Mouse (Mus musculus) hindbrain, embryonic 14.5 days (tissue): Measurements from ENCODE around the gene Bahcc1. TPM values are rescaled to one million over a fixed set of nuclear protein-coding genes. Genes with fewer than 3 reads are reported as not detected.

Experiments used
- ATAC-seq: fragments of 200-750 bp; cut with Nextera tagmentation; 2 replicates; pipeline ENCODE4 v1.8.0; 2017; ENCODE audit warnings: moderate number of reproducible peaks, mild to moderate bottlenecking, moderate TSS enrichment, moderate library complexity; ENCODE audit not compliant: low FRiP score
- DNase-seq: peaks from one replicate; pipeline ENCODE4 v3.0.0-alpha.2; 2015; ENCODE audit warnings: low spot score
- H3K27ac ChIP-seq: fragments of 300-500 bp; sonication (generic); 2 replicates; pipeline ENCODE4 v1.5.1; 2014; ENCODE audit warnings: mild to moderate bottlenecking, moderate library complexity
- H3K27me3 ChIP-seq: fragments of 300-500 bp; sonication (generic); 2 replicates; pipeline ENCODE4 v1.6.1; 2014; ENCODE audit warnings: mild to moderate bottlenecking, low read length, mixed read lengths; ENCODE audit not compliant: control insufficient read depth, insufficient read depth
- H3K36me3 ChIP-seq: fragments of 300-500 bp; sonication (generic); replicated peaks from 2 replicates; pipeline ENCODE4 v1.6.1; 2014; ENCODE audit not compliant: control insufficient read depth, insufficient read depth
- H3K4me1 ChIP-seq: fragments of 300-500 bp; sonication (generic); replicated peaks from 2 replicates; pipeline ENCODE4 v1.6.1; 2014; ENCODE audit warnings: antibody characterized with exemption, low read length, mixed read lengths; ENCODE audit not compliant: control insufficient read depth, insufficient read depth
- H3K4me2 ChIP-seq: fragments of 300-500 bp; sonication (generic); replicated peaks from 2 replicates; pipeline ENCODE4 v1.6.1; 2014; ENCODE audit warnings: mild to moderate bottlenecking, moderate library complexity
- H3K4me3 ChIP-seq: fragments of 300-500 bp; sonication (generic); replicated peaks from 2 replicates; pipeline ENCODE4 v1.5.1; 2014; ENCODE audit warnings: mild to moderate bottlenecking, low read length
- H3K9ac ChIP-seq: fragments of 300-500 bp; sonication (generic); 2 replicates; pipeline ENCODE4 v1.6.1; 2014
- H3K9me3 ChIP-seq: fragments of 300-500 bp; sonication (generic); 2 replicates; pipeline ENCODE4 v1.6.1; 2016; ENCODE audit warnings: low read length; ENCODE audit not compliant: control insufficient read depth
- WGBS: fragments of 180-500 bp; shearing (Covaris S2); extraction: QIAGEN DNeasy Blood & Tissue Kit; methylation state at CpG from one replicate; pipeline ENCODE4 v1.1.7; 2014; 5-methylcytosine and 5-hydroxymethylcytosine counted together
- polyA plus RNA-seq: library from polyadenylated mRNA; unstranded; fragments of >200 nt; fragmentation: Nextera tagmentation; extraction: Ambion mirVana; gene quantifications from 2 replicates; pipeline ENCODE4 v1.2.1, GENCODE M21; 2014

Gene Bahcc1
- polyA plus RNA-seq, 1 experiment from 2014 or later: 16.3 TPM

DNA sequence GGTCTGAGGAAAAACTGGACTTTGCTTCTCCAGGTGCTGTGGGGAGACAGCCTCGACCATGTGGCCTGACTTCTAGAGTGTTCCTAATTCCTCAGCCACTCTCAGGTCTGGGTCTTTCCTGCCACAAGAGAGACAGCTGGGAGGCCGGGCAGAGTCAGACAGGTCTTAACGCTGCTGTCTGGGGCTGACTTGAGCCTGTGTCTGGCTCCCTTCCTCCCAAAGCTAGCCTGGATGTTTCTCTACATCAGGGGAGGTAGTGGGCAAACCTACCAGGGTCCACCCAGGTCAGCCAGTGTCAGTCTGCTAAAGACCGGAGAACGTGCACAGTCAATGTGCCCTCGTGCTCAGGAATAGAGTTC, 19.2 kb downstream of the Bahcc1 start:
- ATAC-seq: no peak
- DNase-seq: no peak
- Histone ChIP-seq H3K9ac (no peak overlapping the region), H3K4me3 (no peak overlapping the region), H3K4me1 (peaks cover 62% of the 10 kb centered on the region), H3K27me3 (no peaks in the 10 kb centered on the region), H3K9me3 (no peaks in the 10 kb centered on the region), H3K4me2 (no peak overlapping the region), H3K36me3 (no peaks in the 10 kb centered on the region), H3K27ac (no peak overlapping the region)
- 50% methylated on average over 6 of the region's 6 CpGs for WGBS

GRCm38 (mm10) chr11:120252398-120252797, 19.7 kb downstream of the Bahcc1 start:
- no peak overlapping the region for H3K9ac ChIP-seq
- no peaks in the 10 kb centered on the region for H3K27me3 ChIP-seq
- H3K9me3 ChIP-seq: no peaks in the 10 kb centered on the region
- no peak for DNase-seq
- H3K27ac ChIP-seq: no peak overlapping the region
- H3K36me3 ChIP-seq: no peaks in the 10 kb centered on the region
- no peak for ATAC-seq
- no peak overlapping the region for H3K4me2 ChIP-seq
- no peak overlapping the region for H3K4me3 ChIP-seq
- whole genome bisulfite sequencing: 30% methylated on average over 5 of the region's 5 CpGs
- H3K4me1 ChIP-seq: peaks cover 66% of the 10 kb centered on the region

DNA sequence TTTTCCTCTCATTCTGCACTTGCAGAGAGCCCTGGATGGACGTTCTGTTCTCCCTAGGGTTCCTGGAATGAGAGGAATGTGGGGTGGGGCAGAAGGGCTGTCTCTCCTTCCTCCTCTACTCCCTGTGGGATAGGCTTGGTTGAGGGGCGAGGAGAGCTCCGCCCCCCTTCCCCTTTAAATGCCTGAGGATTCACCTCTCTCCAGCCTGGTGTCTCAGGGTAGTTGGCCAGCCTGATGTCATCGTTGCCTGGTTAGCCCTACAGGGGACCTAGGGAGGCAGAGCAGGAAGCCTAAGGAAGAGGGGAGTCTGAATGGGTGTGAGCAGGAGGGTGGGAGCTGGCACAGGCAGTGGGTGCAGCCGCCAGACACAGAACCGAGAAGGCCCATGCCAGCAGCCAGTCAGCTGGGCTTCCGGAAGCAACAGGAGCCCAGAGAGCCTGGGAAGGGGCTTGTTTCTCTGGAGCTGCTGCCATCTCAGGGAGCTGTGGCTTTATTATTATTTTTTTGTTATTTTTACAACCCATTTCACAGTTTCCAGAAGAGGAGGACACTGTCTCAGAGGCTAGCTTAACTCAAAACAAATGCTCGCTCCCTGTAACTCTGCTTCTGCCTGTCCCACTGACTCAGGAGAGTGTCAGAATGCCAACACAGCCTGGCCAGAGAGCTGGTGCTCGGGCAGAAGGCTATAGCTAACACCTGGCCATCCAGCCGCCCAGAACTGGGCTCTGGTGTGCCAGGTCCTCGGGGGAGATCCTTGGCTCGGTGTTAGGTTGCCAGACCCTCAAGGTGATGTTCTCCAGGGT, 20.3 kb downstream of the Bahcc1 start:
- no peaks in the 10 kb centered on the region for H3K9me3 ChIP-seq
- H3K27me3 ChIP-seq: no peaks in the 10 kb centered on the region
- H3K4me1 ChIP-seq: peaks cover 70% of the 10 kb centered on the region
- no peak overlapping the region for H3K4me3 ChIP-seq
- DNase-seq: no peak
- ATAC-seq: no peak
- 52% methylated on average over 12 of the region's 12 CpGs for WGBS
- no peak overlapping the region for H3K4me2 ChIP-seq
- H3K9ac ChIP-seq: no peak overlapping the region
- 0 out of 2 replicates have a peak overlapping the region, but pooled peaks have one; percentile 17 for H3K27ac ChIP-seq
- no peaks in the 10 kb centered on the region for H3K36me3 ChIP-seq

- H3K4me3 ChIP-seq: no peak overlapping the region
- no peaks in the 10 kb centered on the region for H3K9me3 ChIP-seq
- H3K4me1 ChIP-seq: peaks cover 67% of the 10 kb centered on the region
- H3K36me3 ChIP-seq: no peaks in the 10 kb centered on the region
- H3K9ac ChIP-seq: no peak overlapping the region
- H3K27me3 ChIP-seq: no peaks in the 10 kb centered on the region
- H3K27ac ChIP-seq: 0 out of 2 replicates have a peak overlapping the region, but pooled peaks have one; percentile 17
- ATAC-seq (no peak), DNase-seq (no peak)
- no peak overlapping the region for H3K4me2 ChIP-seq
- 82% methylated on average over 13 of the region's 13 CpGs for WGBS
Measured at GRCm38 (mm10) chr11:120253646-120254315, 21.0 kb downstream of the Bahcc1 start.

- no peak for DNase-seq
- Histone ChIP-seq H3K9me3 (no peaks in the 10 kb centered on the region), H3K9ac (0 out of 2 replicates have a peak overlapping the region, but pooled peaks have one; percentile 17), H3K4me3 (no peak overlapping the region), H3K27ac (0 out of 2 replicates have a peak overlapping the region, but pooled peaks have one; percentile 20), H3K27me3 (no peaks in the 10 kb centered on the region), H3K4me2 (no peak overlapping the region), H3K36me3 (no peaks in the 10 kb centered on the region), H3K4me1 (peaks cover 71% of the 10 kb centered on the region)
- WGBS: 47% methylated on average over 11 of the region's 11 CpGs
- no peak for ATAC-seq
Measured at GRCm38 (mm10) chr11:120254420-120254819, 21.7 kb downstream of the Bahcc1 start.

GRCm38 (mm10) chr11:120255038-120255437, 22.3 kb downstream of the Bahcc1 start:
- Histone ChIP-seq H3K9ac (0 out of 2 replicates have a peak overlapping the region, but pooled peaks have one; percentile 17), H3K27me3 (no peaks in the 10 kb centered on the region), H3K4me2 (no peak overlapping the region), H3K4me1 (peaks cover 75% of the 10 kb centered on the region), H3K27ac (no peak overlapping the region), H3K4me3 (no peak overlapping the region), H3K9me3 (no peaks in the 10 kb centered on the region), H3K36me3 (no peaks in the 10 kb centered on the region)
- ATAC-seq (no peak), DNase-seq (no peak)
- WGBS: 58% methylated on average over 6 of the region's 6 CpGs

DNA sequence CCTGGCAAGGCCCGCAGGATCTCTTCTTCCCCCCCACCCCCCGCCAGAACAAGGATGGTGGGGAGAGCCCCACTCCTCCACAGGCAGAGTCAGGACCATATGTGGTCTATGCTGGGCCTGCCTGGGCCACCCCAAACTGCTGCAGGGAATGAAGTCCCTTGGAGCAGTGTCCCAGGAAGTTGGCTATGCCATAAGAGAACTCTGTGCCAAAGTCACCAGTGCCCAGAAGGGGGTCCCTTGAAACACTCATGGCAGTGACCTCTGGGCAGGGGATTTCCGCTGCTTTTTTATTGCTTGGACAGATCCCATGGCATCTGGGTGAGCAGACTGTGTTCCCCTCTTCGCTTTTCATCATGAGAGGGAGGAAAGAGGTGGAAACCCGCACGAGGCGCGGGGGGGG, 22.8 kb downstream of the Bahcc1 start:
- no peak for DNase-seq
- no peaks in the 10 kb centered on the region for H3K36me3 ChIP-seq
- no peak for ATAC-seq
- no peak overlapping the region for H3K4me2 ChIP-seq
- H3K9ac ChIP-seq: no peak overlapping the region
- H3K9me3 ChIP-seq: no peaks in the 10 kb centered on the region
- peaks cover 74% of the 10 kb centered on the region for H3K4me1 ChIP-seq
- no peaks in the 10 kb centered on the region for H3K27me3 ChIP-seq
- no peak overlapping the region for H3K27ac ChIP-seq
- H3K4me3 ChIP-seq: no peak overlapping the region
- WGBS: 63% methylated on average over 8 of the region's 8 CpGs

- no peak overlapping the region for H3K4me3 ChIP-seq
- no peaks in the 10 kb centered on the region for H3K27me3 ChIP-seq
- WGBS: 58% methylated on average over 5 of the region's 5 CpGs
- no peak overlapping the region for H3K4me2 ChIP-seq
- H3K4me1 ChIP-seq: peaks cover 78% of the 10 kb centered on the region
- H3K9ac ChIP-seq: no peak overlapping the region
- H3K27ac ChIP-seq: no peak overlapping the region
- no peak for ATAC-seq
- no peaks in the 10 kb centered on the region for H3K9me3 ChIP-seq
- no peak for DNase-seq
- no peaks in the 10 kb centered on the region for H3K36me3 ChIP-seq
Measured at GRCm38 (mm10) chr11:120256108-120256507, 23.4 kb downstream of the Bahcc1 start.

DNA sequence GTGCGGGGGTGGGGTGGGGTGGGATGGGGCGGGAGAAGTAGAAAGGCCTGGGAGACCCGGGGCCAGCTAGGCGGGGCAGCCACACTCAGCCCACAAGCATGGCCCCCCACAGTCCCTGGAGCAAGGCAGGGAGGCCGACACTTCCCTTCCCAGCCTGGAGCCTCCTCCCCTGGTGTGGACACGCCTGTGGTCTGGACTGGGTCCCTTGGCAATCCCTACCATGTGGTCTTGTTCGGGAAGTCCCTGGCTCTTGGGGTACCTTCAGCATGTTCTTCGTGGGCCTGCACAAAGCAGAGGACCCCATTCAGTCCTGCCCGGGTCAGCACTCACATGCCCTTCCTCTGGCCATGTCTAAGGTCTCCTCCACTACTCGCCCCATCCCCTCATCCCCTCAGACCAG, 23.8 kb downstream of the Bahcc1 start:
- ATAC-seq: no peak
- Histone ChIP-seq H3K27me3 (no peaks in the 10 kb centered on the region), H3K4me2 (no peak overlapping the region), H3K27ac (no peak overlapping the region), H3K4me1 (peaks cover 81% of the 10 kb centered on the region), H3K36me3 (no peaks in the 10 kb centered on the region), H3K4me3 (no peak overlapping the region), H3K9me3 (no peaks in the 10 kb centered on the region), H3K9ac (0 out of 2 replicates have a peak overlapping the region, but pooled peaks have one; percentile 5)
- WGBS: 57% methylated on average over 10 of the region's 10 CpGs
- no peak for DNase-seq
